Mouse (Mus musculus): ENCODE results near the gene Usp24. TPM values are rescaled to one million over a fixed set of nuclear protein-coding genes. Genes with fewer than 3 reads are reported as not detected.

Gene Usp24
- polyA plus RNA-seq, 1 experiment from 2014 or later, result 6.7 TPM

- no peak overlapping the region for H3K9ac ChIP-seq (ENCODE audit: low read length)
- H3K4me3 ChIP-seq (ENCODE audit: low read depth, low read length), result no peak overlapping the region
- ATAC-seq (ENCODE audit: low FRiP score, low TSS enrichment) (no peak), DNase-seq (ENCODE audit: low spot score) (no peak)
- no peak overlapping the region for H3K27ac ChIP-seq (replicated peaks)
- H3K4me2 ChIP-seq (replicated peaks; ENCODE audit: low read depth), result no peak overlapping the region
- H3K4me1 ChIP-seq (replicated peaks; ENCODE audit: control insufficient read depth, insufficient read depth), result no peaks in the 10 kb centered on the region
- TF ChIP-seq CTCF (IDR thresholded peaks at IDR 0.05; ENCODE audit: low read depth) (no peak), EP300 (optimal IDR thresholded peaks at IDR 0.05) (no peak)
- no peaks in the 10 kb centered on the region for H3K27me3 ChIP-seq (ENCODE audit: control insufficient read depth, insufficient read depth, low read length)
- WGBS, result 83% methylated on average over 8 of the region's 8 CpGs
- no peaks in the 10 kb centered on the region for H3K9me3 ChIP-seq (ENCODE audit: control insufficient read depth, low read length)
- H3K36me3 ChIP-seq (ENCODE audit: control insufficient read depth, insufficient read depth, low read length), result no peaks in the 10 kb centered on the region
Observed at GRCm38 (mm10) chr4:106449306-106449705, 133.3 kb downstream of the Usp24 start.

DNA sequence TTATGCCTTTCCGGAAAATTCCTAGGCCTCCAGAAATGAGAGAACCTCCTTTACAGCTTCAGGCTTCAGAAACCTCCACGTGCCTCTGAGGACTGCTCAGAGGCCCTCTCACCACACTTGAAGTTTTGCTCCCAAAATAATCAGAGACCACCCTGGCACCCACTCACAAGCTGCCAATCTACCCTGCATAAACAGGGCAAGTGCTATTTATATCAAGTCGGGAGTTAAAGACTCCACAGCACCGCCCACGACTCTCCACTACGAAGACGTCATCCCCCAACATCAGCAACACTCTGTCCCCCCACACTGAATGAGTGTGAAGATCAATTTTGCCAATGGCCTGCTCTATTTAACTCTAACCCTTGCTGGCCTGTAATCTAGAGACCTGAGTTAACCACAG is 136.4 kb downstream of the Usp24 start:
- 72% methylated on average over 7 of the region's 7 CpGs for WGBS

DNA sequence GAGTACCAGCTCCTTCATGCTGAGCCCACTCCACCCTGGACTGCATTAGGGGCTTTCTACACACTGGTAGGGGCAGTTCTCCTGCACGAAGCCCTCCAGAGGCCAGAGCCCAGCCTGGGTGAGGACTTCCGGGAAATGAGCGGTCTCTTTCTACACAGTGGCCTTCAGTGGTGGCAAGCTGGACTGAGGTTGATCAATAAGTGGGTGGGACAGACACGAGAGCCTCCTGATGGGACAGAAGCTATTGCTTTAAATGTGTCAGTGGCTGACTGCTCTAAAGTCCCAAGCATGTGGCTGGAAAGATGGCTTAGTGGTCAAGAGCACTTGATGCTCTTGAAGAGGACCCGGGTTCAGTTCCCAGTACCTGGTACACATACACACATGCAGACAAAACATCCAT is 137.1 kb downstream of the Usp24 start:
- no peaks in the 10 kb centered on the region for H3K36me3 ChIP-seq (ENCODE audit: control insufficient read depth, insufficient read depth, low read length)
- no peak overlapping the region for H3K4me3 ChIP-seq (ENCODE audit: low read depth, low read length)
- DNase-seq (ENCODE audit: low spot score) (no peak), ATAC-seq (ENCODE audit: low FRiP score, low TSS enrichment) (no peak)
- H3K4me1 ChIP-seq (replicated peaks; ENCODE audit: control insufficient read depth, insufficient read depth), result no peaks in the 10 kb centered on the region
- no peak overlapping the region for H3K27ac ChIP-seq (replicated peaks)
- 76% methylated on average over 5 of the region's 5 CpGs for WGBS
- H3K9ac ChIP-seq (ENCODE audit: low read length), result no peak overlapping the region
- H3K27me3 ChIP-seq (ENCODE audit: control insufficient read depth, insufficient read depth, low read length), result no peaks in the 10 kb centered on the region
- H3K4me2 ChIP-seq (replicated peaks; ENCODE audit: low read depth), result no peak overlapping the region
- TF ChIP-seq EP300 (optimal IDR thresholded peaks at IDR 0.05), result no peak
- TF ChIP-seq CTCF (IDR thresholded peaks at IDR 0.05; ENCODE audit: low read depth), result no peak
- H3K9me3 ChIP-seq (ENCODE audit: control insufficient read depth, low read length), result no peaks in the 10 kb centered on the region

More for the DNA sequence above, 136.4 kb downstream of the Usp24 start:
- no peaks in the 10 kb centered on the region for H3K9me3 ChIP-seq (ENCODE audit: control insufficient read depth, low read length)
- H3K4me2 ChIP-seq (replicated peaks; ENCODE audit: low read depth), result no peak overlapping the region
- H3K36me3 ChIP-seq (ENCODE audit: control insufficient read depth, insufficient read depth, low read length), result no peaks in the 10 kb centered on the region
- ATAC-seq (ENCODE audit: low FRiP score, low TSS enrichment) (no peak), DNase-seq (ENCODE audit: low spot score) (no peak)
- H3K4me3 ChIP-seq (ENCODE audit: low read depth, low read length), result no peak overlapping the region
- H3K4me1 ChIP-seq (replicated peaks; ENCODE audit: control insufficient read depth, insufficient read depth), result no peaks in the 10 kb centered on the region
- no peak overlapping the region for H3K27ac ChIP-seq (replicated peaks)
- TF ChIP-seq EP300 (optimal IDR thresholded peaks at IDR 0.05), result no peak
- no peak for TF ChIP-seq CTCF (IDR thresholded peaks at IDR 0.05; ENCODE audit: low read depth)
- no peaks in the 10 kb centered on the region for H3K27me3 ChIP-seq (ENCODE audit: control insufficient read depth, insufficient read depth, low read length)
- H3K9ac ChIP-seq (ENCODE audit: low read length), result no peak overlapping the region

DNA sequence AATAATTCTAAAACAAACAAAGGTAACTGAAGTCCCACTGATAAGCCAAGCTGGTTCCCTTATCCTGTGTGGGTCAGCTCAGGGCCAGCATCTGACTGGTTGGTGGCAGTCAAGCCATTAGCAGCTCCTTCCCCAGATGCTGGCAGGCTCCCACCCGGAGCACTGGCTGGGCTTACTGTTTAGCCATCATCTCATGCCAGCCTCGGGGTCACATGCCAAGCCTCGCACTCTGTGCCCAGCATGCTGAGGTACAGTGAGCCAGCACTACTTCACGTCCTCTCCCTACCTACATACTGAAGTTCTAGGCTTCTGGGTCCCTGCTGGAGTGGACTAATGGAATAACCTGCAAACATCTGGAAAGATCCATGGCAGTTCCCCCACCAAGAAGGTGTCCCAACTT is 137.5 kb downstream of the Usp24 start:
- H3K9ac ChIP-seq (ENCODE audit: low read length), result no peak overlapping the region
- ATAC-seq (ENCODE audit: low FRiP score, low TSS enrichment), result no peak
- no peak overlapping the region for H3K4me2 ChIP-seq (replicated peaks; ENCODE audit: low read depth)
- H3K9me3 ChIP-seq (ENCODE audit: control insufficient read depth, low read length), result no peaks in the 10 kb centered on the region
- H3K27ac ChIP-seq (replicated peaks), result no peak overlapping the region
- DNase-seq (ENCODE audit: low spot score), result no peak
- TF ChIP-seq EP300 (optimal IDR thresholded peaks at IDR 0.05), result no peak
- TF ChIP-seq CTCF (IDR thresholded peaks at IDR 0.05; ENCODE audit: low read depth), result no peak
- H3K27me3 ChIP-seq (ENCODE audit: control insufficient read depth, insufficient read depth, low read length), result no peaks in the 10 kb centered on the region
- no peaks in the 10 kb centered on the region for H3K4me1 ChIP-seq (replicated peaks; ENCODE audit: control insufficient read depth, insufficient read depth)
- no peaks in the 10 kb centered on the region for H3K36me3 ChIP-seq (ENCODE audit: control insufficient read depth, insufficient read depth, low read length)
- no peak overlapping the region for H3K4me3 ChIP-seq (ENCODE audit: low read depth, low read length)
- 70% methylated on average over 4 of the region's 4 CpGs for WGBS

GRCm38 (mm10) chr4:106454541-106454940 is 138.5 kb downstream of the Usp24 start:
- DNase-seq (ENCODE audit: low spot score) (no peak), ATAC-seq (ENCODE audit: low FRiP score, low TSS enrichment) (no peak)
- TF ChIP-seq CTCF (IDR thresholded peaks at IDR 0.05; ENCODE audit: low read depth) (no peak), EP300 (optimal IDR thresholded peaks at IDR 0.05) (no peak)
- WGBS, result 86% methylated on average over 7 of the region's 7 CpGs
- H3K4me1 ChIP-seq (replicated peaks; ENCODE audit: control insufficient read depth, insufficient read depth), result no peaks in the 10 kb centered on the region
- H3K27ac ChIP-seq (replicated peaks), result no peak overlapping the region
- no peaks in the 10 kb centered on the region for H3K36me3 ChIP-seq (ENCODE audit: control insufficient read depth, insufficient read depth, low read length)
- H3K9ac ChIP-seq (ENCODE audit: low read length), result no peak overlapping the region
- H3K4me2 ChIP-seq (replicated peaks; ENCODE audit: low read depth), result no peak overlapping the region
- H3K9me3 ChIP-seq (ENCODE audit: control insufficient read depth, low read length), result no peaks in the 10 kb centered on the region
- H3K27me3 ChIP-seq (ENCODE audit: control insufficient read depth, insufficient read depth, low read length), result no peaks in the 10 kb centered on the region
- H3K4me3 ChIP-seq (ENCODE audit: low read depth, low read length), result no peak overlapping the region

DNA sequence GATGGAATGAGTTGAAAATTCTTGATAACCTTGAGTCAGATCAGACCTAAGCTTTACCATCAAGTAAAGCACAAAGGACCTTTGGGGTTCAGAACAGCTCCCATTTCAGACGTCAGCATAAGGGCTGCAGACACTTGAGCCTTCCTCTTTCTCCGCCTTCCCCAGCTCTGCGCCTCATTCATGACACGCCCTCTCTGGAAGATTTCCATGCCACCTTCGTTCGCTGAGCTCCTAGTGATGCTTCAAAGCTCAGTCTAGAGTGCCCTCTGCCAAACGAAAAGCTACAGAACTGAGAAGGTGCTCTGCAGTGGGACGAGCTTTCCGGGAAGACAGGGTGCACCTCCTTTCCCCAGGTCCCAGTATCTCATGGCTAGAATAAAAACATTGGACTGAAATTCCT is 146.0 kb downstream of the Usp24 start:
- H3K4me3 ChIP-seq (ENCODE audit: low read depth, low read length), result no peak overlapping the region
- 73% methylated on average over 9 of the region's 9 CpGs for WGBS

More for the DNA sequence above, 146.0 kb downstream of the Usp24 start:
- Histone ChIP-seq H3K36me3 (ENCODE audit: control insufficient read depth, insufficient read depth, low read length) (no peaks in the 10 kb centered on the region), H3K9me3 (ENCODE audit: control insufficient read depth, low read length) (no peaks in the 10 kb centered on the region), H3K4me2 (replicated peaks; ENCODE audit: low read depth) (no peak overlapping the region), H3K27me3 (ENCODE audit: control insufficient read depth, insufficient read depth, low read length) (0 out of 2 replicates have a peak, but pooled peaks cover 3% of the 10 kb centered on the region), H3K9ac (ENCODE audit: low read length) (no peak overlapping the region), H3K27ac (replicated peaks) (no peak overlapping the region), H3K4me1 (replicated peaks; ENCODE audit: control insufficient read depth, insufficient read depth) (peaks cover 3% of the 10 kb centered on the region; the same call in 1 of the 2 replicates)
- ATAC-seq (ENCODE audit: low FRiP score, low TSS enrichment) (no peak), DNase-seq (ENCODE audit: low spot score) (no peak)
- TF ChIP-seq EP300 (optimal IDR thresholded peaks at IDR 0.05) (no peak), CTCF (IDR thresholded peaks at IDR 0.05; ENCODE audit: low read depth) (no peak)

Measured in stomach, postnatal 0 days (tissue).